Mouse (Mus musculus): ENCODE data around the gene Impg1.

- TF ChIP-seq CTCF (IDR thresholded peaks at IDR 0.05; ENCODE audit: borderline replicate concordance, extremely low read depth, insufficient read depth, insufficient read length) (no peak), POLR2A (IDR thresholded peaks at IDR 0.05; ENCODE audit: borderline replicate concordance, extremely low read depth, insufficient read depth, insufficient read length, poor library complexity, severe bottlenecking) (no peak)
Measured at GRCm38 (mm10) chr9:80367520-80368204, 97.6 kb downstream of the Impg1 start.

Measured in brain, embryonic 14.5 days (tissue).